Mouse (Mus musculus): ENCODE measurements around the gene 2700049A03Rik. TPM values are rescaled to one million over a fixed set of nuclear protein-coding genes. Genes with fewer than 3 reads are reported as not detected.

Gene 2700049A03Rik
- total and polyA plus RNA-seq, 2 experiments from 2014 or later: 7.5 to 7.8 TPM

- DNase-seq (ENCODE audit: low spot score) (no peak), ATAC-seq (no peak)
- no peak overlapping the region for H3K9ac ChIP-seq (replicated peaks; ENCODE audit: low read length)
- no peak overlapping the region for H3K4me3 ChIP-seq (ENCODE audit: low read length)
- H3K9me3 ChIP-seq (ENCODE audit: low read length): no peaks in the 10 kb centered on the region
- H3K27ac ChIP-seq: no peak overlapping the region
- WGBS: 82% methylated on average over 6 of the region's 6 CpGs
- H3K27me3 ChIP-seq (ENCODE audit: insufficient read depth, low read length): no peaks in the 10 kb centered on the region
- peaks cover 34% of the 10 kb centered on the region for H3K36me3 ChIP-seq (ENCODE audit: insufficient read depth, low read length)
- no peaks in the 10 kb centered on the region for H3K4me1 ChIP-seq (ENCODE audit: insufficient read depth, low read length)
- TF ChIP-seq CTCF (IDR thresholded peaks at IDR 0.05; ENCODE audit: low read depth): no peak
- H3K4me2 ChIP-seq (ENCODE audit: low read depth, low read length): no peak overlapping the region
These were observed 21.3 kb downstream of the 2700049A03Rik start for GRCm38 (mm10) chr12:71157974-71158373.

- Histone ChIP-seq H3K4me3 (ENCODE audit: low read length) (no peak overlapping the region), H3K4me1 (ENCODE audit: insufficient read depth, low read length) (no peaks in the 10 kb centered on the region), H3K9ac (replicated peaks; ENCODE audit: low read length) (no peak overlapping the region), H3K9me3 (ENCODE audit: low read length) (no peaks in the 10 kb centered on the region), H3K4me2 (ENCODE audit: low read depth, low read length) (no peak overlapping the region), H3K27me3 (ENCODE audit: insufficient read depth, low read length) (no peaks in the 10 kb centered on the region), H3K36me3 (ENCODE audit: insufficient read depth, low read length) (peaks cover 20% of the 10 kb centered on the region), H3K27ac (no peak overlapping the region)
- no peak for ATAC-seq
- TF ChIP-seq CTCF (IDR thresholded peaks at IDR 0.05; ENCODE audit: low read depth): no peak
- WGBS: 94% methylated on average over 9 of the region's 9 CpGs
- DNase-seq (ENCODE audit: low spot score): no peak
These were observed 27.8 kb downstream of the 2700049A03Rik start for GRCm38 (mm10) chr12:71164410-71164809.

GRCm38 (mm10) chr12:71169911-71170310 lies 33.3 kb downstream of the 2700049A03Rik start:
- 94% methylated on average over 1 of the region's 1 CpGs for WGBS
- H3K27me3 ChIP-seq (ENCODE audit: insufficient read depth, low read length): no peaks in the 10 kb centered on the region

GRCm38 (mm10) chr12:71183736-71184135 lies 47.1 kb downstream of the 2700049A03Rik start:
- H3K27ac ChIP-seq: no peak overlapping the region
- no peak overlapping the region for H3K4me2 ChIP-seq (ENCODE audit: low read depth, low read length)
- 94% methylated on average over 3 of the region's 3 CpGs for WGBS
- no peaks in the 10 kb centered on the region for H3K27me3 ChIP-seq (ENCODE audit: insufficient read depth, low read length)
- H3K9ac ChIP-seq (replicated peaks; ENCODE audit: low read length): no peak overlapping the region
- no peak for TF ChIP-seq CTCF (IDR thresholded peaks at IDR 0.05; ENCODE audit: low read depth)
- no peaks in the 10 kb centered on the region for H3K9me3 ChIP-seq (ENCODE audit: low read length)
- H3K36me3 ChIP-seq (ENCODE audit: insufficient read depth, low read length): peaks cover 23% of the 10 kb centered on the region
- no peak overlapping the region for H3K4me3 ChIP-seq (ENCODE audit: low read length)
- no peaks in the 10 kb centered on the region for H3K4me1 ChIP-seq (ENCODE audit: insufficient read depth, low read length)
- ATAC-seq: no peak
- no peak for DNase-seq (ENCODE audit: low spot score)

More at GRCm38 (mm10) chr12:71169911-71170310, 33.3 kb downstream of the 2700049A03Rik start:
- DNase-seq (ENCODE audit: low spot score) (no peak), ATAC-seq (no peak)
- Histone ChIP-seq H3K27ac (no peak overlapping the region), H3K4me2 (ENCODE audit: low read depth, low read length) (no peak overlapping the region), H3K9ac (replicated peaks; ENCODE audit: low read length) (no peak overlapping the region), H3K4me3 (ENCODE audit: low read length) (no peak overlapping the region), H3K9me3 (ENCODE audit: low read length) (no peaks in the 10 kb centered on the region), H3K4me1 (ENCODE audit: insufficient read depth, low read length) (no peaks in the 10 kb centered on the region), H3K36me3 (ENCODE audit: insufficient read depth, low read length) (peaks cover 23% of the 10 kb centered on the region; the same call in 1 of the 2 replicates)
- no peak for TF ChIP-seq CTCF (IDR thresholded peaks at IDR 0.05; ENCODE audit: low read depth)

- Histone ChIP-seq H3K9me3 (ENCODE audit: low read length) (no peaks in the 10 kb centered on the region), H3K27me3 (ENCODE audit: insufficient read depth, low read length) (no peaks in the 10 kb centered on the region), H3K36me3 (ENCODE audit: insufficient read depth, low read length) (peaks cover 24% of the 10 kb centered on the region), H3K4me3 (ENCODE audit: low read length) (no peak overlapping the region), H3K4me1 (ENCODE audit: insufficient read depth, low read length) (no peaks in the 10 kb centered on the region), H3K27ac (no peak overlapping the region), H3K4me2 (ENCODE audit: low read depth, low read length) (no peak overlapping the region), H3K9ac (replicated peaks; ENCODE audit: low read length) (no peak overlapping the region)
- ATAC-seq: no peak
- no peak for TF ChIP-seq CTCF (IDR thresholded peaks at IDR 0.05; ENCODE audit: low read depth)
- 94% methylated on average over 4 of the region's 4 CpGs for WGBS
- no peak for DNase-seq (ENCODE audit: low spot score)
These were observed 47.7 kb downstream of the 2700049A03Rik start for GRCm38 (mm10) chr12:71184396-71184795.

GRCm38 (mm10) chr12:71192705-71193104 lies 56.1 kb downstream of the 2700049A03Rik start:
- H3K4me1 ChIP-seq (ENCODE audit: insufficient read depth, low read length): no peaks in the 10 kb centered on the region
- TF ChIP-seq CTCF (IDR thresholded peaks at IDR 0.05; ENCODE audit: low read depth): no peak
- no peak for ATAC-seq

GRCm38 (mm10) chr12:71197671-71198070 lies 61.0 kb downstream of the 2700049A03Rik start:
- H3K27me3 ChIP-seq (ENCODE audit: insufficient read depth, low read length): no peaks in the 10 kb centered on the region
- H3K4me2 ChIP-seq (ENCODE audit: low read depth, low read length): no peak overlapping the region
- no peak overlapping the region for H3K9ac ChIP-seq (replicated peaks; ENCODE audit: low read length)
- no peaks in the 10 kb centered on the region for H3K9me3 ChIP-seq (ENCODE audit: low read length)
- peak; percentile 71 for DNase-seq (ENCODE audit: low spot score)
- ATAC-seq: no peak
- peaks cover 19% of the 10 kb centered on the region for H3K36me3 ChIP-seq (ENCODE audit: insufficient read depth, low read length)
- no peaks in the 10 kb centered on the region for H3K4me1 ChIP-seq (ENCODE audit: insufficient read depth, low read length)
- peak; percentile 78 for TF ChIP-seq CTCF (IDR thresholded peaks at IDR 0.05; ENCODE audit: low read depth)
- H3K27ac ChIP-seq: no peak overlapping the region
- H3K4me3 ChIP-seq (ENCODE audit: low read length): no peak overlapping the region
- 55% methylated on average over 3 of the region's 3 CpGs for WGBS

More at GRCm38 (mm10) chr12:71192705-71193104, 56.1 kb downstream of the 2700049A03Rik start:
- H3K36me3 ChIP-seq (ENCODE audit: insufficient read depth, low read length): peaks cover 43% of the 10 kb centered on the region
- H3K4me2 ChIP-seq (ENCODE audit: low read depth, low read length): no peak overlapping the region
- no peaks in the 10 kb centered on the region for H3K9me3 ChIP-seq (ENCODE audit: low read length)
- 88% methylated on average over 8 of the region's 8 CpGs for WGBS
- no peak overlapping the region for H3K4me3 ChIP-seq (ENCODE audit: low read length)
- no peak overlapping the region for H3K27ac ChIP-seq
- H3K27me3 ChIP-seq (ENCODE audit: insufficient read depth, low read length): no peaks in the 10 kb centered on the region
- DNase-seq (ENCODE audit: low spot score): no peak
- H3K9ac ChIP-seq (replicated peaks; ENCODE audit: low read length): no peak overlapping the region

All from hindbrain, postnatal 0 days (tissue).